Mouse (Mus musculus) A20 (cell line): ENCODE measurements at regions not wholly inside any gene's neighbourhood (a gene's known extent, or its start where the extent isn't known, plus 50 kb on each side); places are given as distances from the start of the nearest gene placed in this dataset.

Experiments used
- DNase-seq: peaks from one replicate; pipeline ENCODE4 v3.0.0-alpha.2; 2011; ENCODE audit warnings: low read depth, low spot score

DNA sequence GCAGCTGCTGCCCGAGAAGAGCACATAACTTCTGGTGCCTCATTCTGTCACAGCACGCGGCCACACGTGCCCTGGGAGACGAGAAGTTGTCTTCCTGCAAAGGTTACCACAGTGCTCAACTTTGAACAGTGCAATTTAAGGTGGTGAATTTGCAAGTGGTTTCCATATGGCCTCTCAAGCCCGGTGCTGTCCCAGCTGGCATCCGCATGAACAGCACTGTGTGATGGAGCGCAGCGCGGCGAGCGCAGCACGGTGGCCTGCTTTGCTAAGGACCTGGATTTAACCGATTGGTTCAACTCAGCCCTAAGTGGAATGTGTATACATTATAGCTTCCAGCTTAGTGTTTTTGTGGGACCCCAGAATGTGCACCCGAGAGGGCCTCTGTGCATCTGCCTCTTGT lies 89.6 kb upstream of the Arglu1 start:
- DNase-seq, result no peak

DNA sequence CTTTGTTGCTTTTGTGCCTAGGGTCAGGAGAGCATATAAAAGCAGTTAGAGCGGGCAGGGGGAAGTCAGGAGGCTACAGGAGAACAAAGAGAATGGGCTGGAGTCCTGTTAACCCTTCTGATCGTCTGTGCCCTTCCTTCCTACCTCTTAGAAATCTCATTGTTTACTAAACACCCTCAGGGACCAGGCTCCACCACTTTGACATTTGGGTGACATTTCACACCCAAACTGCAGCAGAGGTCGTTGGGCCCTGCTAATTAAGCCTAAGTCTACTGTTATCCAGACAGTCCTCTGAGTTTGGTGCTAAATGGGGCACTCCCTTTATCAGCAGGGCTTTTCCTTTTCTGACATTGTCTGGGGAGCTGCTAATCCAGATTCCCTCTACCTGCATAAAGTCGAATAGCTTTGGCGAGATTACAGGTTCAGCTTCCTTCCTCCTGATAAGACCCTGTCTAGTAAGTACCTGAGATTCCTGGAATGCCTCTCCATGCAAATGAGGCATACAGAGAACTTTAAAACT lies 84.2 kb upstream of the Arglu1 start:
- no peak for DNase-seq

DNA sequence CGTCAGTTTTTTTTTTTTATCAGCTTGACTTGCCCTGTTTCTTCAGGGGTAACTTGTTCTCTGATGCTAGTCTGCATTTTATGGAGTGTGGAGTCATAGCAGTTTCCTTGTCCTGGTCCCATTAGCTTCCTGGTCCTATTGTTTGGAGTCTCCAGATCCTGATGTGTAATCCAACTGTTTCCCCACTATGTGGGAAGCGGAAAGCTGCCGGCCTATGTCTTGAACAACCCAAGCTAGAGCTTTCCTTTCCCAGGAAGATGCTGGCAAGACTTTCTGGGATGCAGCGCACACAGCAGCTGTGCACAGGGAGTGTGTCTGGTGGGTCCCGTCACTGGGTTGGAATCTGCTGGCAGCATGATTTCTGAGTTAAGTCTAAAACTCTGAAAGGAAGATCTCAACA lies 82.1 kb upstream of the Arglu1 start:
- no peak for DNase-seq

DNA sequence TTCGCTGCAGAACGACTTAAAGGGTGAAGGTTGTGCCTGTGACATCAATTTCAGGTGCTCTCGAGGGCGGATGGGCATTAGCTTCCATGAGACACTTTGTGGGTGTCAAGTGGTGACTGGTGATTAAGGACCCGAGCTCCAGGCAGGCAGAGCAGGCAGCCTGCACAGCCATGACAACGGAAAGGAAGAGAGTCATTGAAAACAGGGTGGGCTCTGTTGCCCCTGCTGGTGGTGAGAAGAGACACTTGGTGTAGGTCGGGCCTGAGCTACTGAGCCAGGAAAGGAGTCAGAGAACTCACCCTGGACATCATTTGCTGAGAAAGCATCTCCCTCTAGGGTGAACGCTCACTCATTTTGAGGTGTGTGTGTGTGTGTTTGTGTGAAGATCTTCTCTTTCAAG lies 80.1 kb upstream of the Arglu1 start:
- no peak for DNase-seq

DNA sequence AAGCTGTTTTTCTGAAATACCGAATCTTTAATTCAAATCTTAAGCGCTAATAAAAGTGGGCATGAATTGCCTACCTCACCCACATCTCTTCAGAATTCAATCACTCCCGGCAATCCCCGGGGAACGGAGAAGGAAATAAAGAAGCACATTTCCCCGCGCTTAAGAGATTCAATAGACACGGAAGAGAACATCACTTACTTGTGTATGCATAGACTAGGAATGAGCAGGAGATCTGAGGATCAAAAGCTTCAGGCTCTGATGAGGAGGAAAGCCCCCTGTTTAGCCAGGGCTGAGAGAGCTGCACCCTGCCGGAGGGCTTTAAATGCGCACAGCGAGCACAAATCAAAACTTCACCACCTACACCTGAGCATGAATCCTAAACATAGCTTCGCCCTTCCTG lies 72.0 kb upstream of the Arglu1 start:
- DNase-seq, result no peak

DNA sequence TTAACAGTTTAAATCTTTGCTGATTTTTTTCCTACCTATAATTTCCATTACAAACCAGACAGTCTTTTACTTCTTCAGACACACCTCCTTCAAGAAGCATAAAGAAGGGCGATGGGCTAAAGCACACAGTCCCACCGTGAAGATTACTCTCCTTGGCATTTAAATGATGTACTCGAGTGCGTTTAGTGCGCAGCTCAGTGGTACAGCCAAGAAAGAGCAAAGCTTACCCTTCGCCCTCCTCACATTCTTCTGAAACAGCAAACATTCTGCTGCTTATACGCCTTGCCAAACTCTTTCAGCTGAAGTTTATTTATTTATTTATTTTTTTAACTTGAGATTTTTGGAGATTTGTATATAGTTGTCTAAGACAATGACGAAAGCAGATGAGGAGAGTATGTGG lies 68.0 kb upstream of the Arglu1 start:
- DNase-seq, result no peak

GRCm38 (mm10) chr8:8751208-8751607 lies 60.9 kb upstream of the Arglu1 start:
- DNase-seq, result no peak

GRCm38 (mm10) chr8:8746691-8747090 lies 56.4 kb upstream of the Arglu1 start:
- no peak for DNase-seq

GRCm38 (mm10) chr8:8745615-8746285 lies 55.4 kb upstream of the Arglu1 start:
- no peak for DNase-seq
